Mouse (Mus musculus) lung, adult 2 months (tissue): Measurements from ENCODE around the gene Mthfd1l.

Source experiments
- CTCF ChIP-seq: fragments of 200-500 bp; IDR thresholded peaks from 2 replicates; pipeline ENCODE4 v1.5.1; 2011; ENCODE audit warnings: mild to moderate bottlenecking, low read length, control low read depth; ENCODE audit not compliant: insufficient read depth
- POLR2A ChIP-seq: fragments of 200-500 bp; IDR thresholded peaks from 2 replicates; pipeline ENCODE4 v1.6.1; 2011; ENCODE audit warnings: low read depth, mild to moderate bottlenecking, control low read depth, low read length, borderline replicate concordance; ENCODE audit errors: extremely low read depth

DNA sequence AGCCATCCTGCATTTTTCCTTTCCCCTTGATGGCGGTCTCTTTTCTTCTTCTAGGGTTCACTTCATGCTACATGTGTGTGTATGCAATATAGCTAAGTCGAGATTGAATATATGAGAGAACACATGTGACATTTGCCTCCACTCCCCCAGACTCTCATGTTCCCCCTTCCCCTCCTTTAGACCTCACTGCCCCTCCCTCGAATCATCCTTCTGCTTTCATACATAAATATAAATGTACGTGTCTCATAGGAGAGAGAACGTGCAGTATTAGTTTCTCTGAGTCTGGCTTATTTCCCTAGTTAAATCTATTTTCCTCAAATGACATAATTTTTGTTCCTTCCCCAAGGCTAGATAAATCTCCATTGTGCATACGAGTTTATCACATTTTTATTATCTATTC, 226.1 kb downstream of the Mthfd1l start:
- no peak for TF ChIP-seq POLR2A
- no peak for TF ChIP-seq CTCF
